Mouse (Mus musculus): ENCODE results near the gene Themis3.
"Not testable (repeated sequence)": the region's sequence is repeated elsewhere in the genome, so short reads cannot be mapped to it uniquely, and the experiment has no call there.

The Themis3 gene

DNA sequence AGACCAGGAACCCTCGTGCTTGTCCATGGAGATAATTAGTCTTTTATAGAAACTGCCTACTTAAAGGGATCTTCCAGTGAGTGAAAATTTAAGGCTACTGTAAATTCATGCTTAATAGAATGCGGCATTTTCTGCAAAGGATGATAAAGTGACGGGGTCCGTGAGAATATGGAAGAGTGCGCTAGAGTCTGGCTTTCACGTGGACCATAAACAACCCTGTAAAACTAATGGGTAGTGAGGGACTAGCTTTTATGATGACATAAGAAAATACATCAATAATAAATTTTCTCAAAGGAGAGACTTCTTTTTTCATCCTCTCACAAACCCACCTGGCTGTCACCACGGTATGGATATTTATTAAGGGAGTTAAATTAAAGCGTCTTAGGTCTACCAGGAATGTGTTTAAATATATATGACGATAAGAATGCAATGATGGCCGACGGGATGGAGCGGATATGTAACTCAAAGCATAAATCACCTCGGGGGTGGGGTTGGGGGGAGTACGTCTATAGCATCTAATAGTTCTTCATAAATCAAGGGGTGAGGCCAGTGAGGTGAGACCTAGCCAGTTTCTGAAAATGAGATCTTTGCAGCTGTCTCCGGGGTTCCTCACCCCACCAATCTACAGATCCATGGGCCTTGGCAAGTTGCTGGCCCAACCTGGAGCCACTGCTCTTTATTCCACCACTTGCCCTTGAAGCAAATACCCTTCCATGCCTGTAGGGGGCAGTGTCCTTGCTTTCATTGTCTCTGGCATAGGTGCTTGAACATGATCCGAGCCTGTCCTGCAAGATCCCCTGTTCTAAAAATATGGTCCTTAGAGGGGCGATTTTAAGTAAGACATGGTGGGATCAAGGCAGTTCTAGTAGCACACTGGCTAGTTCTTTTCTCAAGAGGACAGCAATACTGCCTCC, 35.8 kb downstream of the Themis3 start:
- DNase-seq = no peak

DNA sequence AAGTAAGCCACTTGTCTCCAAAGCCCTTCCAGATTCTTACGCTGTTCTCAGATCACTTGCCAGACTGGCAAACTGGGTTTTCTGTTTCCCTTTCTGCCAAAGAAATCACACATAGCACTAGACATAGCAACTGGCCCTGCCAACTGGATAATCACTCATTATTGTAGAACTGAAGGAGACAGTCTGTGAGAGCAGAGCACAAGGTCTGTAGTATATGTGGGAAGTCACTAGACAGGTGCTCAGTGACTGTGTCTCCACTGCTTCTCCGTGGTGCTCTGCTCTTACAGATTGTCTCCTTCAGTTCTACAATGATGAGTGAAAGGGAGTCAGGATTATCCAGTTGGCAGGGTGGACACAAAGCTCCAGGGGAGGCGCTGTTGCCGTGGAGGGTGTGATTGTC, 41.7 kb downstream of the Themis3 start:
- DNase-seq = no peak

DNA sequence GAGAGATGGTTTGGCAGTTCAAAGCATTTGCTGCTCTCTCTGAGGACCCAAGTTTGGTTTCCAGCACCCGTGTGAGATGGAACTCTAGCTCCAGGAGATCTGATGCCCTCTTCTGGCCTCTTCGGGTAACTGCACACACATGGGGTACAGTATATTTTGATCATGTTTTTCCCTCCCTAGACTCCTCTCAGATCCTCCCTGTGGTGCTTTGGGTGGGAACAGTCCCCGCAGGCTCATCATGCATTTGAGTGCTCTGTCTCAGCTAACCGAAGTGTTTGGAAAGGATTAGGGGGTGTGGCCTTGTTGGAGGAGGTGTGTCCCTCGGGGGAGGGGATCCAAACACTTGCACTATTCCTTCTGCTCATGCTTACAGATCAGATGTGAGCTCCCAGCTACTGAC, 43.9 kb downstream of the Themis3 start:
- no peak for DNase-seq

DNA sequence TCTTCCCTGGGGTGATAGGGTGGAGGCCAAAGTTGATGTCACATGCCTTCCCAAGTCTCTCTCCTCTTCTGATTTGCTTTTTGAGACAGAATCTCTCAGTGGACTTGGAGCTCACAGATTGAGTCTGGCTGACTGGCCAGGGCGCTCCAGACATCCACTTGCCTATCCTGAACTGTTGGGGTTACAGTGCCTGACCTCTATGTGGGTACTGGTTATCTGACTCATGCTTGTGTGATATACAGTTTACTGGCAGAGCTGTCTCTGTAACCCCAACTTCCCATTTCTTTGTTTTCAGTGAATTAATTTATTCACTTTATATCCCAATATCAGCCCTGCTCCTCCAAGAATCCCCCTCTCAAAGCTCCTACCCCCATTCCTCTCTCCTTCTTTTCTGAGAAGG, 62.1 kb downstream of the Themis3 start:
- DNase-seq = no peak

DNA sequence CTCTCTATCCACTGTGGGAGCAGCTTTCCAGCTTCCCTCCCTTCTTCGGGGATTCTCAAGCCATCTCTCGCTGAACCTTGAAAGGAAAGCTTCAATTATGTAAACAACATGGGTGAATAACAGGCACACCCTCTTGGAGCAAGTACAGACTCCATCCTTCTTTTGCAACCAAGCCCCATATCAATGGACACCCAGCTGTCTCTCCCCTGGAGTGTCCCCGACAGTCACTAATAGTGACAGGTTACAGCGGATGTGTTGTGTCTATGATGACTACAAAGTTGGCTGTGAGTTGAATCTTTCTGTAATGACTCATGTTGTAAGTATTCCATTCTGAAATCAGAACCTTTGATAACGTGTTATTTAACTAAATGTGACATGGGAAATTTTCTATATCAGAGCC, 71.0 kb downstream of the Themis3 start:
- no peak for DNase-seq

DNA sequence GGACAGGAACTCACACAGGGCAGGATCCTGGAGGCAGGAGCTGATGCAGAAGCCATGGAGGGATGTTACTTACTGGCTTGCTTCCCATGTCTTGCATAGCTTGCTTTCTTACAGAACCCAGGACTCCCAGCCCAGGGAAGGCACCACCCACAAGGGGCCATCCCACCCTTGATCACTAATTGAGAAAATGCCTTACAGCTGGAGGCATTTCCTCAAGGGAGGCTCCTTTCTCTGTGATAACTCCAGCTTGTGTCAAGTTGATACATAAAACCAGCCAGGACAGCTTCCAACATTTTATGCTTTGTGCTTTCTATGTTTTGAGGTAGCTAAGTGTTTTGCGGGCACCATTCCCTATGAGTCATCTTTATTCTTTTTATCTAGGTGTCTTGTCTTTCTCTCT, 71.8 kb downstream of the Themis3 start:
- not testable (repeated sequence) for DNase-seq

DNA sequence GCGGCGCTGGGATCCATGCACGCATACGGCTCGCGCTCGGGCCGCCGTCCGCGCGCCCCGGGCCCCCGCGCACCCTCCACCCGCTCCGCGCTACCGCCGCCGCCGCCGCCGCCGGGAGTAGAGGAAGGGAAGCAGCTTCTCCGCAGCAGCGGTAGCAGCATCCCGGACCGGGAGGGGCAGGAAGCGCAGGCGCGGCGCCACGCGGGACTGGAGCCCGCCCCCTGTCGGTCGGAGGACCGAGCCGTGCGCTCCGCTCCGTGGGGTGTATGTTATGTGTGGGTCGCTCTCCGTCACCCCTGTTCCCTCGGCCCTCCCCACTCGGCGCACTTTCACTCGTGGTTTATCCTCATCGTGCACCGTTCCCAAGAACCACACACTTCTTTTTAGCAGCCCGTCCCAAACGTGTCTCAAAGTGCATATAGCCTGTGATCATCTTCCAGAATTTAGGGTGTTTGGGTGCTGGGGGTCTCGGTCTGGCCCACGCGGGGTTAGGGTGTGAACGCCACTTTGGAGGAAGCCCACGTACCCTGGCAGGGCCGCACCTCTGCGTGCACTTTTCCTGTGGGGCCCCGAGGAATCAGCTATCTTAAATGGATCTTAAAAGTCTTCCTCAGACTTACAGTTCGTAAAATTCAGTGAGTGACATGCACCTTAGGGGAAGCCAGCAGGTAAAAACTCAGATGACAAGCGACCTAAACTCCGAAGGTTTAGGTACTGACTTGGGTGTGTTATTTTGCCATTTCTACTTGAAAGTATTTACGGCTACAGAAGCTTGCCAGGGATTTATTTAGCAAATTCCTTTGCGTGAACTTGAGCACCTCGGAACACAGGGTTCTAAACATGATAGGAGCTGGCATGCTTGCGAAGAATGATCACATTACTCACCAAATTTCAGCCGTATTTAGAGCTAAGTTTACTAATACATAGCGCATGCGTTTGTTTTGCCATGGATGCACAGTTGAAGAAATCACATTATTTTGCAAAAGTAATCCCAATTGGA, 74.6 kb downstream of the Themis3 start, which contains the start of gene Rab12:
Rab12 (minus strand) TSS at position 176 of the 1,000 bp plus-strand sequence.
- peak; percentile 80 to 94 for DNase-seq

DNA sequence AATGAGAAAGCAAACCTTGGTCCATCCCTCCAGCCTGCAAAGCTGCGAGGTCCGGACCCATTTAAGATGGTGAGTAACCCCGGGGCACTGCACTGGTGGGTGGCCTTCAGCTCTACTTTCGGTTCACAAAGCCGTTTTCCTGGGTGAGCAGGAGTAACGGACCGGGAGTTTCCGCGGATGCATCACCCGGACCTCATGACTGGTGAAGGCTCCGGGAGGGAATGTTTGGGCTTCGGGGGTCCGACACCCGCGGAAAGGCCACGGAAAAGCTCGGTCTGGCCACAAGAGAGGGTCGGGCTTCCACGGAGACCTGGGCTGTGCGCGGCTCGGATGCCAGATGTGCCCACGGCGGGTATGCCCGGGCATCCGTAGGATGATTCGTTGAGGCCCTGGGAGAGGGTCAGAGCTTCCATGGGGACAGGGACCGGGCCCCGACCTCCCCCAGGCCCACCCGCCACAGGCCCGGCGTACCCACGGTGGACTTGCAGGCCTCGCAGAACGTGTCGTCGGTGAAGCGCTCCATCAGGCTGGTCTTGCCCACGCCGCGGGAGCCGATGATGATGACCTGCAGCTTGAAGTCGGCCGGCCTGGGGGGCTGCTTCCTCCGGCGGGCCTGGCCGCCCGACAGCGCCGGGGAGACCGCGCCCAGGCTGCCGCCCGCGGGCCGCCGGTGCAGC, 75.4 kb downstream of the Themis3 start:
- DNase-seq = peak; percentile 19 to 53

DNA sequence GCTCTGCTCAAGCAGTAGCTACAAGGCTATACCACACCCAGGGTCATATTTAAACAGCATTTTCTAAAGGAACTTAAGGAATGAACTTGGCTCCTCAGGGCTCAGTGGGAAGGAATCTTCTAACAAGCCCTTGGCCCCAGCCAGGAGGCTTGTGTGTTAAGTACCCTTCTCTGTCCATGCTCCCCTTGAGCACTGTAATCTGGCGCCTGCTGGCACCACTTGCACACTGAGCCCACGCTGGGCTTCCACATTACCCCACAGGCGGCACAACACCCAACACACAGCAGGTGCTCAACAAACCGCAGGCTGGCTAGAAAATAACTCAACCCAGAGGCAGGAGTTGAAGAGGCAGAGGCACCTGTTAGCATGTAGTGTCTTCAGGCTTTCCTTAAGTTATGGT, 77.5 kb downstream of the Themis3 start:
- no peak for DNase-seq

DNA sequence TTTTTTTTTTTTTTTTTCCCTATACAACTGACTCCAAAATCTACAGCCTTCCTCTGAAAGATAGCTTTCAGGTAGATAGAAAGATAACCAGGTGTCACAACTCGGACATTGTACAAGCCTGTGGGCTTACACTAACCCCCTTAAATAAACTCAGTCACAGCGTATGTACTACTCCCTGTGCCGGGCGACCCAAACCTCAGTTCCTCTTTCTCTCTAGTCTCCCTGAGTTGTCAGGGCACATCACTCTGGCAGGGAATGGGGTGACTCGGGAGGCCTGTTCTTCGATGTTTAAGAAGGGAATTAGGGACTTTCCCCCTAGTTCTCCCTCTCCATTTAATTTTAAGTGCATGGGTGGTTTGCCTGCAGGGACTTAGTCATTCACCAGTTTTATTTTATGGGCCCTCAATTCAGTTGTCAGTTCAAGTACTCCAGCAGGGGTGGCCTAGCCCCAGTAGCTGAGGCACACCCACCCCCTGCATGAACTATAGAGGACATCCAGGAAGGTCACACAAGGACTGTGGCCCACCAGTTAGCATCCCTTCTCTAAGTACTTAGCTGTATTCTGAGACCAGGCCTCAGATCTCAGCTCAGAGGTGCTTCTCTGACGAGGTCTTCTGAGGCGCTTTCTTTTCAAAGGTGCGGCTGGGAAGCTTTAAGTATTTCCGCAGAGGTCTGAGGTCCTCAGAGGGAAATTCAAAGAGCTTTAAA, 80.0 kb downstream of the Themis3 start:
- no peak for DNase-seq

DNA sequence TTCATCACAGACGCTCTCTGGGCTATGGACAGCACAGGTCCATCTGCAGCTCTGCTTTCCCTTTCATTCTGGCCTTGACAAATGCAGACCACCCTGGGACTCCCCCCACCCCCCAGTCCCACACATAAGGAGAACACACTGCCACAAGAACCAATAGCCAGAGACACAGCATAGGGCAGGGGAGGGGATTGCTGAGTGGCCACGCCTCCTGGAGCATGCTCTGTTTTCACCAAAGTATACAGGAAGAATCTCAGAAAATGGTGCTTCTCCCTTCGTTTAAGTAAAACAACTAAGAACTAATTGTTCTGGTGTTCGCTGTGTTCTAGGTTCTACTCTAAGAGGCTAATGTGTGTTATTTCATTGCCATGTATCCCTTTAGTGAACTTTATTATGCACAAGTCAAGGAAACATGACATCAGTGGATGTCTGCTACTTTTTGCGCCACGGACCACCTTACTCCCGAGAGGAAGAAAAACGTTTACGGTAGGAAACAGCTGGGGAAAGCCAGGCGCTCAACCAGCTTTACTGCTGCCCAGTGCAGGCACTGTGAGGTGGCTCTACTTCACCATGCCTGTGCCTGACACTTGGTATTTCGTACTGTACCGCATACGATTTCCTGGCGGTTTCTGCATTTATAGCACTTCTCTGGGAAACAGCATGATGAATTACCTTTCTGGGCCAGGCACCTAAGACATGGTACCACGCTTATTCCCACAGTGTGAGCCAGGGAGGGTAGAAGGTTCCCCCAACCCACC, 82.0 kb downstream of the Themis3 start:
- no peak for DNase-seq

DNA sequence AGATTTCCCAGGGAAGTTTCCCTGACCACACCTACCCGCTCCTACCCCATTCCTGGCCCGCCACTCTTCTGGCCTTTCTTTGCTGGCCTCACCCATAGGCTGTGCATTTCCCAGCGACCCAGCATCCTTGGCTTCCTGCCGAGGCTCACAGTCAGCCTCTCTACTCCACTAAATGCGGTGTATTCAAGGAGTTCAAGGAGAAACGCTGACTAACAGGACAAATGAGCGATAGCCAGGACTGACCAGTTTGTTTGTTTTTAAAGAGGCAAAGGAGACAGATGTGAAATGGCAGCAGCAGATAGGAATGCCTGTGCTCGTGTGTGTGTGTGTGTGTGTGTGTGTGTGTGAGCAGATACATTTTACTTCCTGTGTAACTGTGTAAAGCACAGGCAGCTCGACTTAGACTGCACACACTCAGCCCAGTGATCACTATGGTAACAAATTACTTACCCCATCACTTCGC, 84.2 kb downstream of the Themis3 start:
- DNase-seq = peak; percentile 21 to 43

DNA sequence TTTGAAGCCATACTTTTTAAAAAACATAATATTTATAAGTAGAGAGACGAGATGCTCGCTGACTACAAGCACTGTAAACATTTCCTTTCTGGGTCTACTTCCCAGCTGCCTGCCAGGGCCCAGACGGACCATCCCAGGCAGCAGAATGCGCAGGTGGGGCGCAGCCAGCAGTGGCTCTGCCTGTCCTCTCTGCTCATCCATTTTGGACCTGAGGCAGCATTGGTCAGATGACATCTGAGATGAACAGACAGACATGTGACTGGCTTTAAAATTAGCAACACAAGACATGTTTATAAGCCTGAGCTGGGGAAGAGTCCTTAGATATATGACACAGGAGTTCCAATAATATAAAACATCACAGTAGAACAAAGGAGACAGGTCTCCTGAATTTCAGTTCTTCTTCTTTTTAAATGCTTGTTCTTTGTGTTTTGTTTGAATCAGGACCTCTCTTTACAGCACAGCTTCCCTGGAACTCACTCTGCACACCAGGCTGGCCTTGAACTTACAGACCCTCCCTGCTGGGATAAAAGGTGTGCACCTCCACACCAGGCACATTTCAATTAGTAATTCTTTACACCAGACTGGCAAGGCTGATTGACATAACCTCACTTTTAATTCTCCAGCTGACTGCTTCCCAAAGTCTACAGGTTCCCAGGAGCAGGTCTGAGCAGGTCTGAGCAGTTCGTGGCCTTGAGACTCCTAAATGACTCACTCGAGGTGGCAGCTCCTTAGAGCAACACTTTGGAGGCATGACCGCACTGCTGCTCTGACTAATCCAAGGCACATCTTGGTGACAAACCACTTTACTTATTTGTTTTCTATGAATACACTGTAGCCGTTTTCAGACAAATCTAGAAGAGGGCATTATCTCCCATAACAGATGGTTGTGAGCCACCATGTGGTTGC, 87.1 kb downstream of the Themis3 start:
- DNase-seq = peak in 1 of 2 experiments; percentile 17

DNA sequence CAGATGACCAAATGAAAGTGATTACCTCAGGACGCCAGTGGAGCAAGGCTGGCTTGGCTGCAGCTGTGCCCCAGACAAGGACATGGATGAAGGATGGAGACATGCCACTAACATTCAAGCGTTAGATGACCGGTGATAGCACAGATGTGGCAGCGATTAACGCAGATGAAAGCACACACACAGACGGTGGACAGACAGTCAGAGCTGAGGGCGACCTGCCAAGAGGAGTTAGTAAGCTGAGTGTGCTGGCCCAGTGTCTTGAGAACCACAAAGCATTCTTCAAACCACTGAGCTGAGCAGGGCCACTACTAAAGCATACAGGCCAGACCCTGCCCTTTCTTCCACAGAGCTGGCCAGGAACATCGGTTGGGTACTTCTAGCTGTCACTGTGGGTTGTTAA, 89.5 kb downstream of the Themis3 start:
- peak in 1 of 2 experiments; percentile 36 for DNase-seq

Data from kidney, postnatal 36 days (tissue).